Mouse (Mus musculus): ENCODE measurements at regions not wholly inside any gene's neighbourhood (a gene's known extent, or its start where the extent isn't known, plus 50 kb on each side); places are given as distances from the start of the nearest gene placed in this dataset.
"Not testable (repeated sequence)": the region's sequence is repeated elsewhere in the genome, so short reads cannot be mapped to it uniquely, and the experiment has no call there.

DNA sequence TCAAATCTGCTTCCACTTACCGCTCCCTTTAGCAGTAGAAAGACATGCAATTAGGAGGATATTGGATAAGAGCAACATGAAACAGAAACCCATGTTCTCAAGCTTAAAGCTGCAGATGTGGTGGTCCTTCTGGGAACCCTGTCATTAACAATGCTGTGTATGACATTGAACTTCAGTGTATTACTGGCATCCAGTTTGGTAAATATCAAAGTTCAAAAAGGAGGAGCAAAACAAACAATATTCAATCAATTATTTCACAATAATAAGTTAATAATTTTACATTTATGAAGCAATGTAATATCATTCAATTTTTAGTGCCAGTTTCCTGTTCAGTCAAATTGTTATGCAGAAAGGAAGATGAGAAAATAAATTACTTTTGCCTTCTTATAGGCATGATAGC lies 160.3 kb upstream of the Cfhr2 start:
- WGBS = 96% methylated on average over 1 of the region's 1 CpGs
- no peak for ATAC-seq

GRCm38 (mm10) chr1:139986036-139986435 lies 127.5 kb upstream of the Cfhr2 start:
- no peaks in the 10 kb centered on the region for H3K27me3 ChIP-seq (ENCODE audit: insufficient read depth, low read length)
- H3K27ac ChIP-seq = no peak overlapping the region
- no peaks in the 10 kb centered on the region for H3K36me3 ChIP-seq (ENCODE audit: insufficient read depth, low read length)
- H3K4me2 ChIP-seq (ENCODE audit: low read depth, low read length) = no peak overlapping the region
- WGBS = 70% methylated on average over 4 of the region's 4 CpGs
- no peaks in the 10 kb centered on the region for H3K4me1 ChIP-seq (ENCODE audit: insufficient read depth, low read length)
- TF ChIP-seq CTCF (IDR thresholded peaks at IDR 0.05; ENCODE audit: low read depth) = no peak
- no peak overlapping the region for H3K4me3 ChIP-seq (ENCODE audit: low read length)
- DNase-seq (ENCODE audit: low spot score) (peak; percentile 9), ATAC-seq (peak; percentile 69)
- H3K9me3 ChIP-seq (ENCODE audit: low read length) = no peaks in the 10 kb centered on the region
- H3K9ac ChIP-seq (replicated peaks; ENCODE audit: low read length) = no peak overlapping the region

More for the DNA sequence above, 160.3 kb upstream of the Cfhr2 start:
- H3K36me3 ChIP-seq (ENCODE audit: insufficient read depth, low read length) = no peaks in the 10 kb centered on the region
- H3K4me3 ChIP-seq (ENCODE audit: low read length) = no peak overlapping the region
- no peak for DNase-seq (ENCODE audit: low spot score)
- H3K4me2 ChIP-seq (ENCODE audit: low read depth, low read length) = no peak overlapping the region
- H3K9me3 ChIP-seq (ENCODE audit: low read length) = no peaks in the 10 kb centered on the region
- H3K9ac ChIP-seq (replicated peaks; ENCODE audit: low read length) = no peak overlapping the region
- H3K27me3 ChIP-seq (ENCODE audit: insufficient read depth, low read length) = no peaks in the 10 kb centered on the region
- no peaks in the 10 kb centered on the region for H3K4me1 ChIP-seq (ENCODE audit: insufficient read depth, low read length)
- no peak overlapping the region for H3K27ac ChIP-seq
- TF ChIP-seq CTCF (IDR thresholded peaks at IDR 0.05; ENCODE audit: low read depth) = no peak

DNA sequence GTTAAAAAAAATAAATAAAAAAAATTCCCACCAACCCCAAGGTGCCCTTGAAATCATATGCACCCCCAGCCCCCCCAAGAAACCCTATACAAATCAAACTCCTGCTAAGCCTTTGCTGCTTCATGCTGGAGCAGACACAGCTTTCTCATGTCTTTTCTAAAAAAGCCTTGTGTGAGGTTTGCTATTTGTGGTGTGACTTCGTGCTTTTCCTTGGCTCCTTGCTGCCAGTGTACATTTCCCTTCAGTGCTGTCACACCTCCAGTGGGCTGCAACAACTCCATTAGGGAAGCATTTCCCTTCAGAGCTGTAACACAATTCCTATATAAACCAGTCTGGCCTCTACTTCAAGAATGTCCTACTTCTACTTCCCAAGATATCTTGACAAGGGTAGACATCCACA lies 93.3 kb upstream of the Cfhr2 start:
- DNase-seq (ENCODE audit: low spot score) = no peak
- H3K4me2 ChIP-seq (ENCODE audit: low read depth, low read length) = no peak overlapping the region
- no peaks in the 10 kb centered on the region for H3K4me1 ChIP-seq (ENCODE audit: insufficient read depth, low read length)
- whole genome bisulfite sequencing = 83% methylated on average over 1 of the region's 1 CpGs
- no peak overlapping the region for H3K9ac ChIP-seq (replicated peaks; ENCODE audit: low read length)
- H3K36me3 ChIP-seq (ENCODE audit: insufficient read depth, low read length) = no peaks in the 10 kb centered on the region
- H3K9me3 ChIP-seq (ENCODE audit: low read length) = no peaks in the 10 kb centered on the region
- no peaks in the 10 kb centered on the region for H3K27me3 ChIP-seq (ENCODE audit: insufficient read depth, low read length)
- TF ChIP-seq CTCF (IDR thresholded peaks at IDR 0.05; ENCODE audit: low read depth) = no peak
- no peak for ATAC-seq
- H3K4me3 ChIP-seq (ENCODE audit: low read length) = no peak overlapping the region
- no peak overlapping the region for H3K27ac ChIP-seq

DNA sequence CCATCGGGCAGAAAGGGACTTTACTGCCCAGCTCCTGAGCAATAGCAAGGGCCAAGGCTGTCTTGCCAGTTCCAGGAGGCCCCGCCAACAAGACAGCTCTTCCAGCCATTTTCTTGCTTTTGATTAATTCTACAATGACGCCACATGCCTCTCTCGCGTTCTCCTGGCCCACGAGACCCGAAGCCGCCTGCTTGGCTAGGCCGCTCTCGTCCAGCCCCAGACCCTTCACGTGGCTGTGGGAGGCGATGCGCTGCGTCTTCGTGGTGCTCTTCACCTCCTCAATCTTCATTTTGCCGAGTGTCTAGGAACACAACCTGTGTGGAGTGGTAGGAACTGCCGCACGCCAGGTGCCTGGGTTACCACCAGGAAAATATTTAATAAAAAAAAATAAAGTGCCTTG lies 70.8 kb upstream of the Cfhr2 start:
- not testable (repeated sequence) for ATAC-seq; H3K27me3 ChIP-seq (ENCODE audit: insufficient read depth, low read length); H3K9me3 ChIP-seq (ENCODE audit: low read length); H3K36me3 ChIP-seq (ENCODE audit: insufficient read depth, low read length); H3K4me2 ChIP-seq (ENCODE audit: low read depth, low read length); H3K27ac ChIP-seq; DNase-seq (ENCODE audit: low spot score); H3K4me3 ChIP-seq (ENCODE audit: low read length); H3K4me1 ChIP-seq (ENCODE audit: insufficient read depth, low read length); H3K9ac ChIP-seq (replicated peaks; ENCODE audit: low read length)
- whole genome bisulfite sequencing = 95% methylated on average over 17 of the region's 18 CpGs
